Mouse (Mus musculus): ENCODE data around the gene Jam2. TPM values are rescaled to one million over a fixed set of nuclear protein-coding genes. Genes with fewer than 3 reads are reported as not detected.

Gene Jam2
- polyA plus RNA-seq, 1 experiment: 4.1 TPM

DNA sequence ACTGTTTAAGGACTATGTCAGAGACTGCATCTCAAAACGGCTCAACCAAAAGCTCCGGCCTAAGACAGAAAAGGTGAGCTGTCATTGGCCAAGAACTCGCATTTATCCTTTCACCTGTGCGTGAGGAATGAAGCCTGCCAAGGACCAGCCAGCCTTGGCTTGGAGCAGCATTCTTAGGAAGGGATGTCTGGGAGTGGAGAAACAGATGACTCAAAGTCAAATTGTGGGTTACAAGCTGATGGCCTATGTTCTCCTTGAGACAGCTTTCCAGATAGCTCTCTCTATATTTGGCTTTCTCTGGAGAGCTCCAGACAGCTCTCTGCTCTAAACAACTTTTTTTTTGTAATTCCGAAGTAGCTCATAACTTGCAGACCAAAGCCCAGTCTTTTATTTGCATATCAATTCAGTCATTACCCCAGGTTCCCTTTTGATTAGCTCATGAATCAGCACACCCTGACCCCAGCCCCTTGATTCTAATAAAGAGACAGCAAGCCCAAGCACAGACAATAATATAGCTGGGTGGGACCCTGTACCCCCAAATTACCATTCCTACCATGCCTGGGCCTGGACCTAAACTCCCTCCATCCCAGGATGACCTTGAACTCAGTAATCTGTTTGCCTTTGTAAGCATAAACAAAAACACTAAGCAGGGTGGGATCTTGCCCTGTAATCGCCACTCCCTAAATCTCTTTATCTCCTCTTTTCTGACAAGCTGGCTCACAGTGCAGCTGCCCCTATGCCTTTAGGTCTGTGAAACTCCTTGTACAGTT, 5.1 kb downstream of the Jam2 start:
- no peaks in the 10 kb centered on the region for H3K36me3 ChIP-seq (ENCODE audit: control insufficient read depth, insufficient read depth, low read length)
- H3K4me1 ChIP-seq (replicated peaks; ENCODE audit: control insufficient read depth, insufficient read depth, low read length): 0 out of 2 replicates have a peak, but pooled peaks cover 3% of the 10 kb centered on the region
- TF ChIP-seq POLR2A (IDR thresholded peaks at IDR 0.05; ENCODE audit: control insufficient read depth, extremely low read depth, insufficient read depth, low read length, poor library complexity) (no peak), CTCF (IDR thresholded peaks at IDR 0.05; ENCODE audit: borderline replicate concordance, control insufficient read depth, extremely low read depth, insufficient read depth, low read length, poor library complexity) (no peak)
- H3K27ac ChIP-seq (ENCODE audit: control insufficient read depth, insufficient read depth, low read length): no peak overlapping the region
- no peak overlapping the region for H3K4me3 ChIP-seq (ENCODE audit: control insufficient read depth, insufficient read depth, low read length)
- WGBS: 98% methylated on average over 6 of the region's 6 CpGs
- no peak for DNase-seq
- H3K27me3 ChIP-seq (ENCODE audit: control insufficient read depth, insufficient read depth, low read length): no peaks in the 10 kb centered on the region; the same call in none of the 2 replicates

DNA sequence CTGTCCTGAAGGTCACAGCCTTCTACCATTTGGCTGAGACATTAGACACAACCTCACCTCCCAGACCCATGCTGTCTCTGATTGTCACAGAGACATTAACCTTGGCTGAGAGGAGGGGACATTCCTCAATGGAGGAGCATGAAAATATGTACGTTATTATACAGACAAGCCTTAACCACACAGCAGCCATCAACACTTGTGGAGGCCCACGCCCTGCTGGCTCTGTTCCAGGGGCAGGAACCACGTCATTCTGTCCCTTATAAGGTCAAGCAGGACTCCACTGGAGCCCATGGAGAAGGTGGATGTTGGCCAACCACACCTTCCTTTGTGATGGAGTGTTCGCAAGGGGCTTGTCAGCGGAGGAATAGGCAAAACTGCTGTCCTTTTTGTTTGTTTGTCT, 5.8 kb downstream of the Jam2 start:
- no peaks in the 10 kb centered on the region for H3K36me3 ChIP-seq (ENCODE audit: control insufficient read depth, insufficient read depth, low read length)
- no peak overlapping the region for H3K4me3 ChIP-seq (ENCODE audit: control insufficient read depth, insufficient read depth, low read length)
- no peaks in the 10 kb centered on the region; the same call in none of the 2 replicates for H3K27me3 ChIP-seq (ENCODE audit: control insufficient read depth, insufficient read depth, low read length)
- no peaks in the 10 kb centered on the region for H3K4me1 ChIP-seq (replicated peaks; ENCODE audit: control insufficient read depth, insufficient read depth, low read length)
- TF ChIP-seq POLR2A (IDR thresholded peaks at IDR 0.05; ENCODE audit: control insufficient read depth, extremely low read depth, insufficient read depth, low read length, poor library complexity) (no peak), CTCF (IDR thresholded peaks at IDR 0.05; ENCODE audit: borderline replicate concordance, control insufficient read depth, extremely low read depth, insufficient read depth, low read length, poor library complexity) (no peak)
- WGBS: 81% methylated on average over 5 of the region's 5 CpGs
- H3K27ac ChIP-seq (ENCODE audit: control insufficient read depth, insufficient read depth, low read length): no peak overlapping the region
- DNase-seq: no peak

DNA sequence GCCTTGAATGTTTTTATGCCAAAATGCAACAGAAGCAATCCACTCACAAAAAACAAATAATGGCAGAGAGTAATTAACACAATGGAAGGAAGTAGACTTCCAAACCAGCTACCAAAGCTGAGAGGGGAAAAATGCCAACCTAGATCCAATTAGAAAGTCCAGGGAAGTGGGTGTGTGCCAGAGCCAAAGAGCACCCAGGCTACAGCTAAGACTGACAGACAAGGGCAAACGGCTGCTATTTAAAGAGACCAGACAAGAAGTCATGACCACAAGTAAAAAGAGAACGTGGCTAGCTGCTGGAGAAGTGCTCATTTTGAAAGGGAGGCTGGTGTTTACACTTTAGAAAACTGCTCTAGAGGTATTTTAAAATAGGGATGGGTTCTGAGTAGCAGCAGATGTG, 9.4 kb downstream of the Jam2 start:
- WGBS: 22% methylated on average over 2 of the region's 2 CpGs

DNA sequence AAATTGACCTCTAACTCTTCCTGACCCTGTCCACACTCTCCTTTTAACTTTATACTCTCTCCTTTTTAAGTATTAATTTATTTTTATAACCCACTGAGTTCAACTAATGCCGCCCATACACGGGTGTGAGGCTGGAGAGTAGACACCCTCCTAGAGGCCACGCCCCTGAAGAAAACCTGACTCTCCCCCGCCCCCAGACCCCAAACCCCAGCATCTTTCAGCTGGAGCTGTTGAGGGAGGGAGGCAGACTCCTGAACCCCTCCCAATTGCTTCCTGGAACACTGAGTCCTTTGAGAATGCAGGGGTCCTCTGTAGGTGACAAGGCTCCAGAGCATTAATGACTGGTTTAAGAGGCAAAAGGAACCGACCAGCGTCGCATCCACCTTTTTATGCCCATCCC, 11.0 kb downstream of the Jam2 start:
- 83% methylated on average over 7 of the region's 7 CpGs for WGBS
- Histone ChIP-seq H3K4me3 (ENCODE audit: control insufficient read depth, insufficient read depth, low read length) (no peak overlapping the region), H3K36me3 (ENCODE audit: control insufficient read depth, insufficient read depth, low read length) (no peaks in the 10 kb centered on the region), H3K27ac (ENCODE audit: control insufficient read depth, insufficient read depth, low read length) (no peak overlapping the region), H3K4me1 (replicated peaks; ENCODE audit: control insufficient read depth, insufficient read depth, low read length) (no peaks in the 10 kb centered on the region), H3K27me3 (ENCODE audit: control insufficient read depth, insufficient read depth, low read length) (no peaks in the 10 kb centered on the region)
- TF ChIP-seq CTCF (IDR thresholded peaks at IDR 0.05; ENCODE audit: borderline replicate concordance, control insufficient read depth, extremely low read depth, insufficient read depth, low read length, poor library complexity): no peak
- TF ChIP-seq POLR2A (IDR thresholded peaks at IDR 0.05; ENCODE audit: control insufficient read depth, extremely low read depth, insufficient read depth, low read length, poor library complexity): no peak
- DNase-seq: no peak

More for the DNA sequence above, 9.4 kb downstream of the Jam2 start:
- Histone ChIP-seq H3K4me1 (replicated peaks; ENCODE audit: control insufficient read depth, insufficient read depth, low read length) (no peaks in the 10 kb centered on the region), H3K36me3 (ENCODE audit: control insufficient read depth, insufficient read depth, low read length) (no peaks in the 10 kb centered on the region), H3K27ac (ENCODE audit: control insufficient read depth, insufficient read depth, low read length) (no peak overlapping the region), H3K4me3 (ENCODE audit: control insufficient read depth, insufficient read depth, low read length) (no peak overlapping the region), H3K27me3 (ENCODE audit: control insufficient read depth, insufficient read depth, low read length) (no peaks in the 10 kb centered on the region)
- no peak for DNase-seq
- TF ChIP-seq POLR2A (IDR thresholded peaks at IDR 0.05; ENCODE audit: control insufficient read depth, extremely low read depth, insufficient read depth, low read length, poor library complexity): no peak
- TF ChIP-seq CTCF (IDR thresholded peaks at IDR 0.05; ENCODE audit: borderline replicate concordance, control insufficient read depth, extremely low read depth, insufficient read depth, low read length, poor library complexity): no peak

DNA sequence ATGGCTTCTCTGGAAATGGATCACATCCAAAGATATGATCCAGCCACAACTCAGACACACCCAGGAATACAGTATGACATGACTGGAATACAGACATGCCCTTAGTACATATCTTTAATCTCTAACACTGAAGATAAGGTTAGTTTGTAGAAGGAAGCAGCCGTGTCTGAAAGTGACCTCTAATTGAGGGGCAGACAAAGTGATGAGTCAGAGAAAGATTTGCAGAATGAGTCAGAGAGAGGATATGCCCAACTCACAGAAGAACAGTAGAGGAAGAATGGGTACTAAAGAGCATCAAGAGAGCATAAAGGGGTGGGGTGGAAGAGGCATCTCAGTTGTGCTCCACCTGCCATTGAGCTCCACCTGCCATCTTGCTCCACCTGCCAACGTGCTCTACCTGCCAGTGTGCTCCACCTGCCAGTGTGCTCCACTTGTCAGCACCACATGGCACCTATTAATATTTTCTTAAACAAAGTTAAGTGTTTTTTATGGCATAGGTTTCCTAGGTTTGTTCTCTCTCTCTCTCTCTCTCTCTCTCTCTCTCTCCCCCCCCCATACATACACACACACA, 16.8 kb downstream of the Jam2 start:
- TF ChIP-seq POLR2A (IDR thresholded peaks at IDR 0.05; ENCODE audit: control insufficient read depth, extremely low read depth, insufficient read depth, low read length, poor library complexity) (no peak), CTCF (IDR thresholded peaks at IDR 0.05; ENCODE audit: borderline replicate concordance, control insufficient read depth, extremely low read depth, insufficient read depth, low read length, poor library complexity) (no peak)
- Histone ChIP-seq H3K4me1 (replicated peaks; ENCODE audit: control insufficient read depth, insufficient read depth, low read length) (no peaks in the 10 kb centered on the region), H3K36me3 (ENCODE audit: control insufficient read depth, insufficient read depth, low read length) (no peaks in the 10 kb centered on the region), H3K27ac (ENCODE audit: control insufficient read depth, insufficient read depth, low read length) (no peak overlapping the region), H3K4me3 (ENCODE audit: control insufficient read depth, insufficient read depth, low read length) (no peak overlapping the region), H3K27me3 (ENCODE audit: control insufficient read depth, insufficient read depth, low read length) (no peaks in the 10 kb centered on the region)
- DNase-seq: no peak
- 86% methylated on average over 2 of the region's 2 CpGs for WGBS

DNA sequence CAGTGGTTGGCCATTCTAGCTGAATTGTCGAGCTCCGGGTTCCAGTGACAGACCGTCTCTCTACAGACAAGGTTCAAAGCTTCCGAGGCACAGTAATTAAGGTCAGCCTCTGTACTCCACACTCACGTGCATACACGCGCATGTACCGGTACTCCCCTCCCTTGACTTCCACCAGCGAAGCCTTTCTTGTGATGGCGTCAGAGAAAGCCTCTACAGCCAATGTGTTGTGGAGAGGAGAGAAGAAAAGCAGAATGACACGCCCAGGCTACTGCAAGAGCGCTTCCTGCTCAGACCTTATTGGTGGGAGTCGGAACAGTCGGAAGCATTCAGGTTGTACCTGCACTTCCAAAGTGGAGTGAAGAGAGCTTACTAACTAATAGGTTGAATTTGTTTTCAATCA, 19.5 kb downstream of the Jam2 start:
- Histone ChIP-seq H3K36me3 (ENCODE audit: control insufficient read depth, insufficient read depth, low read length) (no peaks in the 10 kb centered on the region), H3K27me3 (ENCODE audit: control insufficient read depth, insufficient read depth, low read length) (no peaks in the 10 kb centered on the region), H3K4me3 (ENCODE audit: control insufficient read depth, insufficient read depth, low read length) (no peak overlapping the region), H3K27ac (ENCODE audit: control insufficient read depth, insufficient read depth, low read length) (no peak overlapping the region), H3K4me1 (replicated peaks; ENCODE audit: control insufficient read depth, insufficient read depth, low read length) (no peaks in the 10 kb centered on the region)
- WGBS: 96% methylated on average over 14 of the region's 14 CpGs
- no peak for DNase-seq
- TF ChIP-seq POLR2A (IDR thresholded peaks at IDR 0.05; ENCODE audit: control insufficient read depth, extremely low read depth, insufficient read depth, low read length, poor library complexity): no peak
- no peak for TF ChIP-seq CTCF (IDR thresholded peaks at IDR 0.05; ENCODE audit: borderline replicate concordance, control insufficient read depth, extremely low read depth, insufficient read depth, low read length, poor library complexity)

Measured in thymus, adult 2 months (tissue).